Mouse (Mus musculus) MEL (cell line): ENCODE measurements around the gene Sgpl1. TPM values are rescaled to one million over a fixed set of nuclear protein-coding genes. Genes with fewer than 3 reads are reported as not detected.

Experiments
- DNase-seq: peaks from one replicate; pipeline ENCODE4 v3.0.0; 2011; ENCODE audit warnings: low read depth, low spot score
- H3K27ac ChIP-seq: 2 replicates; pipeline ENCODE4 v1.5.1; 2012; ENCODE audit warnings: low read depth, mild to moderate bottlenecking, control low read depth, low read length, moderate library complexity; ENCODE audit not compliant: control insufficient read depth
- H3K27me3 ChIP-seq, 2 experiments: fragments of 150-350 bp in 1 of 2; sonication (generic) in 1 of 2; 2 replicates each; pipeline ENCODE4 v1.6.1; 2012; ENCODE audit warnings: low read length in 2 of 2, mild to moderate bottlenecking in 2 of 2, improper control_type of control experiment in 1 of 2, moderate library complexity in 1 of 2; ENCODE audit not compliant: insufficient read depth in 2 of 2, control insufficient read depth in 1 of 2
- H3K36me3 ChIP-seq, 2 experiments: 2 replicates each; pipeline ENCODE4 v1.6.1; 2012 to 2014; ENCODE audit warnings: low read length in 2 of 2, improper control_type of control experiment in 1 of 2, inconsistent platforms in 1 of 2, mild to moderate bottlenecking in 1 of 2; ENCODE audit not compliant: insufficient read depth in 2 of 2, control insufficient read depth in 1 of 2
- H3K4me1 ChIP-seq, 2 experiments: fragments of 150-350 bp in 1 of 2; sonication (generic) in 1 of 2; 2 replicates each; pipeline ENCODE4 v1.6.1; 2012; ENCODE audit warnings: low read length in 2 of 2, improper control_type of control experiment in 1 of 2, mild to moderate bottlenecking in 1 of 2; ENCODE audit not compliant: insufficient read depth in 2 of 2, control insufficient read depth in 1 of 2
- H3K4me3 ChIP-seq, 2 experiments: fragments of 150-350 bp in 1 of 2; sonication (generic) in 1 of 2; 2 replicates each; pipeline ENCODE4 v1.5.1; 2012; ENCODE audit warnings: low read depth in 2 of 2, low read length in 2 of 2, mild to moderate bottlenecking in 2 of 2, moderate library complexity in 2 of 2, control low read depth in 1 of 2, improper control_type of control experiment in 1 of 2; ENCODE audit not compliant: control insufficient read depth in 1 of 2, insufficient read depth in 1 of 2
- H3K79me2 ChIP-seq: 2 replicates; pipeline ENCODE4 v1.6.1; 2012; ENCODE audit warnings: mild to moderate bottlenecking, low read length, moderate library complexity; ENCODE audit not compliant: control insufficient read depth, poor library complexity, insufficient read depth
- H3K9ac ChIP-seq: 2 replicates; pipeline ENCODE4 v1.6.1; 2012; ENCODE audit warnings: low read depth, mild to moderate bottlenecking, control low read depth, low read length, moderate library complexity; ENCODE audit not compliant: control insufficient read depth, poor library complexity, severe bottlenecking
- H3K9me3 ChIP-seq: fragments of 150-350 bp; sonication (generic); replicated peaks from 2 replicates; pipeline ENCODE4 v1.6.1; 2012; ENCODE audit warnings: mild to moderate bottlenecking, low read length, improper control_type of control experiment, moderate library complexity; ENCODE audit not compliant: insufficient read depth
- BHLHE40 ChIP-seq: IDR thresholded peaks from 2 replicates; pipeline ENCODE4 v1.6.1; 2012; ENCODE audit warnings: low read depth, mild to moderate bottlenecking, inconsistent platforms, low read length, improper control_type of control experiment, borderline replicate concordance
- ELF1 ChIP-seq: IDR thresholded peaks from 2 replicates; pipeline ENCODE4 v1.6.1; 2014; ENCODE audit warnings: low read depth, mild to moderate bottlenecking, inconsistent platforms, low read length, improper control_type of control experiment, moderate library complexity
- ETS1 ChIP-seq: IDR thresholded peaks from 2 replicates; pipeline ENCODE4 v1.6.1; 2012; ENCODE audit warnings: low read depth, mild to moderate bottlenecking, inconsistent platforms, low read length, improper control_type of control experiment, moderate library complexity
- GABPA ChIP-seq: IDR thresholded peaks from 2 replicates; pipeline ENCODE4 v1.6.1; 2012; ENCODE audit warnings: low read depth, mild to moderate bottlenecking, inconsistent platforms, low read length, improper control_type of control experiment, moderate library complexity
- KAT2A ChIP-seq: conservative IDR thresholded peaks from 2 replicates; pipeline ENCODE4 v1.6.1; 2012; ENCODE audit warnings: low read depth, low read length, improper control_type of control experiment, inconsistent platforms
- MAFK ChIP-seq: IDR thresholded peaks from 2 replicates; pipeline ENCODE4 v1.6.1; 2011; ENCODE audit warnings: low read depth, mild to moderate bottlenecking, low read length, improper control_type of control experiment, borderline replicate concordance
- MAZ ChIP-seq: IDR thresholded peaks from 2 replicates; pipeline ENCODE4 v1.6.1; 2012; ENCODE audit warnings: low read depth, mild to moderate bottlenecking, inconsistent platforms, low read length, improper control_type of control experiment
- MYB ChIP-seq: IDR thresholded peaks from 2 replicates; pipeline ENCODE4 v1.6.1; 2011; ENCODE audit warnings: mild to moderate bottlenecking, low read depth, low read length, improper control_type of control experiment
- SIN3A ChIP-seq: IDR thresholded peaks from 2 replicates; pipeline ENCODE4 v1.6.1; 2012; ENCODE audit warnings: low read length, improper control_type of control experiment, inconsistent platforms
- TBP ChIP-seq: IDR thresholded peaks from 2 replicates; pipeline ENCODE4 v1.8.0; 2011; ENCODE audit warnings: low read depth, low read length, improper control_type of control experiment
- UBTF ChIP-seq: IDR thresholded peaks from 2 replicates; pipeline ENCODE4 v1.6.1; 2012; ENCODE audit warnings: low read depth, mild to moderate bottlenecking, inconsistent platforms, low read length, improper control_type of control experiment, moderate library complexity, borderline replicate concordance; ENCODE audit not compliant: insufficient read depth
- USF1 ChIP-seq: IDR thresholded peaks from 2 replicates; pipeline ENCODE4 v1.6.1; 2014; ENCODE audit warnings: low read depth, mild to moderate bottlenecking, inconsistent platforms, low read length, improper control_type of control experiment, moderate library complexity
- USF2 ChIP-seq, 2 experiments: IDR thresholded peaks; 2 replicates each; pipeline ENCODE4 v1.6.1; 2011 to 2012; ENCODE audit warnings: improper control_type of control experiment in 2 of 2, low read length in 2 of 2, borderline replicate concordance in 1 of 2, inconsistent platforms in 1 of 2, low read depth in 1 of 2, mild to moderate bottlenecking in 1 of 2; ENCODE audit not compliant: insufficient read depth in 1 of 2
- ZKSCAN1 ChIP-seq: IDR thresholded peaks from 2 replicates; pipeline ENCODE4 v1.6.1; 2012; ENCODE audit warnings: low read depth, mild to moderate bottlenecking, inconsistent platforms, low read length, improper control_type of control experiment, moderate library complexity
- ZMIZ1 ChIP-seq: IDR thresholded peaks from 2 replicates; pipeline ENCODE4 v1.6.1; 2012; ENCODE audit warnings: low read depth, mild to moderate bottlenecking, inconsistent platforms, low read length, improper control_type of control experiment, moderate library complexity
- ZNF384 ChIP-seq: IDR thresholded peaks from 2 replicates; pipeline ENCODE4 v1.6.1; 2012; ENCODE audit warnings: low read depth, mild to moderate bottlenecking, inconsistent platforms, low read length, improper control_type of control experiment
- polyA plus RNA-seq, 2 experiments: library from polyadenylated mRNA; stranded (reverse) in 1 of 2; unstranded in 1 of 2; fragments of >175 nt in 1 of 2; fragments of >200 nt in 1 of 2; gene quantifications; 2 replicates each; pipeline versions ENCODE4 v1.2.1 to v1.2.4; 2012; ENCODE audit warnings: low replicate concordance in 2 of 2, low read depth in 1 of 2; ENCODE audit not compliant: insufficient read length in 2 of 2, insufficient read depth in 1 of 2, missing spikeins in 1 of 2
- total RNA-seq: library from RNA; depleted of rRNA; stranded (reverse); fragments of 300-350 nt; gene quantifications from 2 replicates; pipeline ENCODE4 v1.2.3, GENCODE M21; 2012

Gene Sgpl1
- total and polyA plus RNA-seq, 3 experiments, result 8.7 to 11.7 TPM; not detected in 1

DNA sequence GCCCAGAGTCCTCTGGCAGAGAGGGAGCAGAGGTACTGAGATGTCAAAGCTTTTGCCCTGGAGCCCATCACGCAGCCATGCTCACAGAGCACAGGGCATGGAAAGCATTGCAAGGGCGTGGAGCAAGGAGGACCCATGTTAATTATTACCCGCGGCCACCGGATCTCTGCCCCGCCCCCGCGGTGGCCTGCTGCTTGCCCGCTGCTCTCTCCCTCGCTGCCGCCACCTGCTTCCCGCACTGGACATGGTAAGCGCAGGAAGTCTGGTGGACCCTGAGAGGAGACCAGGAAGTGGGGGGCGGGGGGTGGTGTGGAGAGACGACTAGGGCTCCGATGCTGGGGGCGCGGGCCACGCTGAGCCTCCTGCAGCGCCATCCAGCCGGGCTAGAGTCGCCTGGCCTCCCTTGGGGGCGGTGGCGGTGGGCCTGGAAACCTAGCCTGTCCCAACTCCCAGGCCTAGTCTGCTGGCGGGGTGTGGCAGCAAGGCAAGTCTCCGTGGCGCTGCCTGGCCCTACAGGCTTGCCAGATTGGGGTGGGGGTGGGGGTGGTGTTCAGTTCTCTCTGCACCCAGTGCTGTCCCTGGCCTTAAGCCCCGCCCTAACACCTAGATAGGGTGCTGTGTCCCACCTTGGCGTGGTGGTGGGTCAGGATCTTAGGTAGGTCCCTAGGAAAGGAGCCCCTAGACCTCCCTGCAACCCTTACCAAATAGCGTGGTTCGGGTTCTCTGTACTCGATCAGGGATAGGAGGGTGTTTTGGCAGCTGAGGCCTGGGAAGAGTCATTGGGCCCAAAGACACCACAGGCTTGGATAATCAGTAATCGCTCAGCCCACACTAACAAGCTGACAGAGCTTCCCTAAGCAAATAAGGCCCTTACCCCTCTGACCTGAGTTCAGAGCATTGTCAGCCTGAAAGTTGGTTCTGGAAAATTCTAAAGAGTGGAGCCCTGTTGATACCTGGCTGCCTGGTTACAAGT is 58.0 kb downstream of the Sgpl1 start, which contains the start of gene Pcbd1:
TSS of gene Pcbd1 (plus strand) at position 162 of the 973 bp plus-strand sequence.
- DNase-seq, result no peak
- no peak within 1 kb of the TSS for H3K4me3 ChIP-seq
- H3K9ac ChIP-seq, result no peak within 1 kb of the TSS
- H3K9me3 ChIP-seq, result no peaks in the 10 kb centered on the region
- H3K27me3 ChIP-seq, result no peaks in the 10 kb centered on the region
- H3K36me3 ChIP-seq, result no peaks in the 10 kb centered on the region
- H3K79me2 ChIP-seq, result no peaks in the 10 kb centered on the region
- H3K4me1 ChIP-seq, result no peaks in the 10 kb centered on the region
- TF ChIP-seq BHLHE40 (no peak), UBTF (no peak), USF1 (no peak), ETS1 (no peak), TBP (no peak), ZNF384 (no peak), MAFK (no peak), SIN3A (no peak), ZKSCAN1 (no peak), KAT2A (no peak)
- H3K27ac ChIP-seq, result no peak within 1 kb of the TSS

DNA sequence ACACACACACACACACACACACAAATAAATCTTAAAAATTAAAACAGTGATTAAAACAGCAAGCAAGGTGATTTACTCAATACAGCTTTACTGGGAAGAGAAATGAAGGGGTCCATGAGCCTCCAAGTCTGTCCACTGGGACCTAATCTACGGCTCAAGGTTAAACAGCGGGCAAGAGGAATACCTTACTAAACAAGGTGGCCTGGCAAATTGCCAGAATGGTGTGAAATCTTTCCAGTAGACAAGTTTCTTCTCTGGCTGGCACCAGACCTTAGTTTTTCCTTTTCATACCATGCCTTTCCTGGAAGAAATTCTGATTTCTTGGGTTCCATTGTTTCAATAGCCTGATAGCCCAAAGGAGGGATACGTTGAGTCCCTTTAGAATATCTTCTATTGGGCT is 59.0 kb downstream of the Sgpl1 start:
- Histone ChIP-seq H3K9ac (no peak overlapping the region), H3K36me3 (no peaks in the 10 kb centered on the region), H3K79me2 (no peaks in the 10 kb centered on the region), H3K4me1 (no peaks in the 10 kb centered on the region), H3K4me3 (no peak overlapping the region), H3K9me3 (no peaks in the 10 kb centered on the region), H3K27me3 (no peaks in the 10 kb centered on the region), H3K27ac (no peak overlapping the region)
- DNase-seq, result no peak
- TF ChIP-seq USF2 (IDR thresholded peaks at IDR 0.05; ENCODE audit: borderline replicate concordance in 1 of 2, insufficient read depth in 1 of 2, low read depth in 1 of 2, low read length in 2 of 2) (no peak), ZMIZ1 (no peak), GABPA (no peak), MAZ (no peak), MYB (no peak), ELF1 (no peak)
